Mouse (Mus musculus): ENCODE measurements around the gene Btnl4. TPM values are rescaled to one million over a fixed set of nuclear protein-coding genes. Genes with fewer than 3 reads are reported as not detected.
"Not testable (repeated sequence)": the region's sequence is repeated elsewhere in the genome, so short reads cannot be mapped to it uniquely, and the experiment has no call there.

Gene Btnl4
- total RNA-seq (2012; rRNA removed) = not detected in 2 replicates

- H3K9ac ChIP-seq (ENCODE audit: insufficient read depth, low read depth, low read length, poor library complexity, severe bottlenecking); DNase-seq (ENCODE audit: low read depth, low spot score); H3K4me3 ChIP-seq (ENCODE audit: insufficient read depth in 1 of 2, low read depth in 1 of 2, low read length in 2 of 2, poor library complexity in 1 of 2, severe bottlenecking in 1 of 2); H3K9me3 ChIP-seq (ENCODE audit: control insufficient read depth, insufficient read depth, low read depth, low read length); H3K36me3 ChIP-seq (ENCODE audit: control insufficient read depth, insufficient read depth, low read length, poor library complexity, severe bottlenecking); H3K4me1 ChIP-seq (ENCODE audit: control insufficient read depth in 2 of 2, insufficient read depth in 2 of 2, low read length in 2 of 2, poor library complexity in 1 of 2); in situ Hi-C loops (cut with MboI; ENCODE audit: low sequenced_read_pairs in 2 of 2, unreplicated experiment in 2 of 2); H3K27ac ChIP-seq (ENCODE audit: insufficient read depth, low read depth, low read length, poor library complexity, severe bottlenecking): not testable (repeated sequence)
Observed at GRCm38 (mm10) chr17:34477238-34478013, at the start of gene Btnl4. Btnl4 (minus strand) TSS chr17:34477318.

GRCm38 (mm10) chr17:34519001-34519400 is 41.9 kb upstream of the Btnl4 start:
- H3K4me3 ChIP-seq (ENCODE audit: insufficient read depth in 1 of 2, low read depth in 1 of 2, low read length in 2 of 2, poor library complexity in 1 of 2, severe bottlenecking in 1 of 2) = no peak overlapping the region
- no peaks in the 10 kb centered on the region for H3K9me3 ChIP-seq (ENCODE audit: control insufficient read depth, insufficient read depth, low read depth, low read length)
- DNase-seq (ENCODE audit: low read depth, low spot score) = no peak
- H3K27ac ChIP-seq (ENCODE audit: insufficient read depth, low read depth, low read length, poor library complexity, severe bottlenecking) = no peak overlapping the region
- no peaks in the 10 kb centered on the region for H3K4me1 ChIP-seq (ENCODE audit: control insufficient read depth in 2 of 2, insufficient read depth in 2 of 2, low read length in 2 of 2, poor library complexity in 1 of 2)
- no peaks in the 10 kb centered on the region for H3K36me3 ChIP-seq (ENCODE audit: control insufficient read depth, insufficient read depth, low read length, poor library complexity, severe bottlenecking)
- no peak for TF ChIP-seq CHD2 (IDR thresholded peaks at IDR 0.05; ENCODE audit: low read depth, low read length)
- TF ChIP-seq ZC3H11A (IDR thresholded peaks at IDR 0.05; ENCODE audit: borderline replicate concordance, low read depth, low read length) = no peak
- no peak for TF ChIP-seq HCFC1 (IDR thresholded peaks at IDR 0.05; ENCODE audit: borderline replicate concordance, insufficient read depth, low read length)
- no peak for TF ChIP-seq MAFK (IDR thresholded peaks at IDR 0.05; ENCODE audit: insufficient read depth, low read depth, low read length)
- no peak for TF ChIP-seq ZNF384 (IDR thresholded peaks at IDR 0.05; ENCODE audit: low read depth, low read length)
- in situ Hi-C loops (cut with MboI; ENCODE audit: low sequenced_read_pairs in 2 of 2, unreplicated experiment in 2 of 2) = no loop called here
- H3K9ac ChIP-seq (ENCODE audit: insufficient read depth, low read depth, low read length, poor library complexity, severe bottlenecking) = no peak overlapping the region

GRCm38 (mm10) chr17:34518571-34518970 is 41.5 kb upstream of the Btnl4 start:
- H3K4me3 ChIP-seq (ENCODE audit: insufficient read depth in 1 of 2, low read depth in 1 of 2, low read length in 2 of 2, poor library complexity in 1 of 2, severe bottlenecking in 1 of 2); H3K9me3 ChIP-seq (ENCODE audit: control insufficient read depth, insufficient read depth, low read depth, low read length); H3K27ac ChIP-seq (ENCODE audit: insufficient read depth, low read depth, low read length, poor library complexity, severe bottlenecking); H3K4me1 ChIP-seq (ENCODE audit: control insufficient read depth in 2 of 2, insufficient read depth in 2 of 2, low read length in 2 of 2, poor library complexity in 1 of 2); H3K9ac ChIP-seq (ENCODE audit: insufficient read depth, low read depth, low read length, poor library complexity, severe bottlenecking); H3K36me3 ChIP-seq (ENCODE audit: control insufficient read depth, insufficient read depth, low read length, poor library complexity, severe bottlenecking); DNase-seq (ENCODE audit: low read depth, low spot score); in situ Hi-C loops (cut with MboI; ENCODE audit: low sequenced_read_pairs in 2 of 2, unreplicated experiment in 2 of 2): not testable (repeated sequence)

- no peak for DNase-seq (ENCODE audit: low read depth, low spot score)
- H3K36me3 ChIP-seq (ENCODE audit: control insufficient read depth, insufficient read depth, low read length, poor library complexity, severe bottlenecking) = no peaks in the 10 kb centered on the region
- no peak overlapping the region for H3K27ac ChIP-seq (ENCODE audit: insufficient read depth, low read depth, low read length, poor library complexity, severe bottlenecking)
- in situ Hi-C loops (cut with MboI; ENCODE audit: low sequenced_read_pairs in 2 of 2, unreplicated experiment in 2 of 2) = no loop called here
- H3K4me3 ChIP-seq (ENCODE audit: insufficient read depth in 1 of 2, low read depth in 1 of 2, low read length in 2 of 2, poor library complexity in 1 of 2, severe bottlenecking in 1 of 2) = no peak overlapping the region
- no peaks in the 10 kb centered on the region for H3K4me1 ChIP-seq (ENCODE audit: control insufficient read depth in 2 of 2, insufficient read depth in 2 of 2, low read length in 2 of 2, poor library complexity in 1 of 2)
- TF ChIP-seq MAFK (IDR thresholded peaks at IDR 0.05; ENCODE audit: insufficient read depth, low read depth, low read length) (no peak), ZC3H11A (IDR thresholded peaks at IDR 0.05; ENCODE audit: borderline replicate concordance, low read depth, low read length) (no peak), CHD2 (IDR thresholded peaks at IDR 0.05; ENCODE audit: low read depth, low read length) (no peak), ZNF384 (IDR thresholded peaks at IDR 0.05; ENCODE audit: low read depth, low read length) (no peak), HCFC1 (IDR thresholded peaks at IDR 0.05; ENCODE audit: borderline replicate concordance, insufficient read depth, low read length) (no peak)
- H3K9ac ChIP-seq (ENCODE audit: insufficient read depth, low read depth, low read length, poor library complexity, severe bottlenecking) = no peak overlapping the region
- no peaks in the 10 kb centered on the region for H3K9me3 ChIP-seq (ENCODE audit: control insufficient read depth, insufficient read depth, low read depth, low read length)
Observed at GRCm38 (mm10) chr17:34517795-34518194, 40.7 kb upstream of the Btnl4 start.

- in situ Hi-C loops (cut with MboI; ENCODE audit: low sequenced_read_pairs in 2 of 2, unreplicated experiment in 2 of 2) = no loop called here
- no peaks in the 10 kb centered on the region for H3K4me1 ChIP-seq (ENCODE audit: control insufficient read depth in 2 of 2, insufficient read depth in 2 of 2, low read length in 2 of 2, poor library complexity in 1 of 2)
- H3K9me3 ChIP-seq (ENCODE audit: control insufficient read depth, insufficient read depth, low read depth, low read length) = no peaks in the 10 kb centered on the region
- no peaks in the 10 kb centered on the region for H3K36me3 ChIP-seq (ENCODE audit: control insufficient read depth, insufficient read depth, low read length, poor library complexity, severe bottlenecking)
- TF ChIP-seq MAFK (IDR thresholded peaks at IDR 0.05; ENCODE audit: insufficient read depth, low read depth, low read length) (no peak), HCFC1 (IDR thresholded peaks at IDR 0.05; ENCODE audit: borderline replicate concordance, insufficient read depth, low read length) (no peak), ZC3H11A (IDR thresholded peaks at IDR 0.05; ENCODE audit: borderline replicate concordance, low read depth, low read length) (no peak), CHD2 (IDR thresholded peaks at IDR 0.05; ENCODE audit: low read depth, low read length) (no peak), ZNF384 (IDR thresholded peaks at IDR 0.05; ENCODE audit: low read depth, low read length) (no peak)
- no peak for DNase-seq (ENCODE audit: low read depth, low spot score)
- H3K27ac ChIP-seq (ENCODE audit: insufficient read depth, low read depth, low read length, poor library complexity, severe bottlenecking) = no peak within 1 kb of the TSS
- H3K4me3 ChIP-seq (ENCODE audit: insufficient read depth in 1 of 2, low read depth in 1 of 2, low read length in 2 of 2, poor library complexity in 1 of 2, severe bottlenecking in 1 of 2) = no peak within 1 kb of the TSS
- H3K9ac ChIP-seq (ENCODE audit: insufficient read depth, low read depth, low read length, poor library complexity, severe bottlenecking) = no peak within 1 kb of the TSS
Observed at GRCm38 (mm10) chr17:34517252-34517651, 40.1 kb upstream of the Btnl4 start, which contains the start of gene Btnl6. Btnl6 (minus strand) TSS chr17:34517352.

Data from ES-E14 (cell line).